Mouse (Mus musculus): Measurements from ENCODE around the gene Ramp1. TPM values are rescaled to one million over a fixed set of nuclear protein-coding genes. Genes with fewer than 3 reads are reported as not detected.
A peak's percentile ranks its signal among the peaks of the same experiment; 100 is the strongest.

Ramp1 gene
- polyA plus RNA-seq, 1 experiment = 60.6 TPM

DNA sequence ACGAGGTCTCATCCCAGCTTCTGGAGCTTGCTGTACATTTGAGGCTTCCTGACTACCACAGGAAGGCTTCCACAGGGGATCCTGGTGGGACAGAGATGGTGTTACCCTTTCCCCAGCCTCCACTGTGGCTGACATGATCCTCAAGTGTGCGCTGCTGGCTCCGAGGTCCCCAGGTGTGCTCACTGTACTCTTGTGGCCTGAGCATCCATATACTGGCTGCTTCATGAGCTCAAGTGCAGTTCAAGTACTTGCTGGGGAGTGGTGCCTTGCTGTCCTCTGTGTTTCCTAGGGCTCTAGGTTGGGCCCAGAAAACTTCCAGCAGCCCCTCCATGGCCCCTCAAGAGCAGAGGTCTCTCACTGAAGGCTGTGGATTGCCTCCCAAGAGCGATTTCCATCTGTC lies 14.1 kb downstream of the Ramp1 start:
- DNase-seq (ENCODE audit: extremely low spot score in 1 of 2, low spot score in 1 of 2) = no peak

DNA sequence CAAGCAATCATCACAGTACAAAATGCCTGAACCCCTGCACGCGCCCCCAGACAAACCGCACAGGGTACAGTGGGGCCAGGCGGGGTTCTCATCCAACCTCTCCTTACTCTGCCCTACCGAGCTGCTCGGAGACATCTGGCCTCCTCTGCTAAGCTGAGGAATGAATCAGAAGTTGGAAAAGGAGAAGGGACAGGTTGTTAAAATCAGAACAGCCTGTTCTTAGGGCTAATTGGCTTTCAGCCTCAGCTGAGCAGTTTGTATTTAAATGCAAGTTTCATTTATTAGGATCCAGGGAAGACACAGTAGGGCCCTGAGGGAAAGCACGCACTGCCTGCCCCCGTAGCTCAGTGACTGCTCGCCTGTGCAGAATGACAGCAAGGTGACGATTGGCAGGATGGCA lies 20.2 kb downstream of the Ramp1 start:
- DNase-seq (ENCODE audit: extremely low spot score in 1 of 2, low spot score in 1 of 2) = no peak

DNA sequence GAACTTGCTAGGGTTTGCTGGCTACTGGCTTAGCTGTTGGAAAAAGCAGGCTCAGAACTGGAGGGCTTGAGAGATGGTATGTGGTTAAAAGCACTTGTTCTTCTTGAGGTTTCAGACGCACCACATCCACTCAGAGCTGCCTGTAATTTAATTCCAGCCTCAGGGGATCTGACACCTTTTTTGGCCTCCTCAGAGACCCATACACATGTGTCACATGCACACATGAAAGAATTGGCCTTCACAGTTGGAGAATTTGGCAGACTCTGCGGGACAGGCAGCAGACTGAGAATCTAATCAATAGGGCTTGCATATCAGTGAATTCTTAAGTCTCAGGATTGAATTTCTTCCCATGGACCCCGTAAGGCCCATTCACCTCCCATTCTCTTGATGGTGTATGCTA lies 21.5 kb downstream of the Ramp1 start:
- DNase-seq (ENCODE audit: extremely low spot score in 1 of 2, low spot score in 1 of 2) = no peak

DNA sequence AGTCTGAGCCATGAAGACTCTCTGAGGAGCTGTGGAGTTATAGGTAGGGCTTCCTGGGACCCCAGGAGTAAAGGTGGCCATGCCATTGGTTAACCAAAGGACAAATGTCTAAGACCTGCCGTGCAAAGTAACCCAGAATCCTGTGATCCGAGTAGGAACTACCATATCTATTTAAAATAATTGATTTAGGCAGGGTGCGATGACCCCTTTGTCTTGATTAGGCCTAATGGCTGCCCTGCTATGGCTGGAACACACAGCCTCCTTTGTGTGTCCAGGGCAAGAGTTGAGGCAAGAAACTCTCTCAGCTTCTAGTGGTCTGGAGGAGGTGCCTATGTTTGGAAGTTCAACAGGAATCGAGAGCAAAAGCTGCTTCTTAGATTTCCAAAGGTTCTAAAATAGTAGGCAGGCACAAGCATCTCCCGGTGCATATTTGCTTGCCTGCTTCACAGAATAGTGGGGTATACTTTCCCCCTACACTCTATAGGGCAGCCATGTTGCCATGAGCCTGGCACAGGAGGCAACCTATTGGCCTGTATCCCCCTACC lies 24.7 kb downstream of the Ramp1 start:
- no peak for DNase-seq (ENCODE audit: extremely low spot score in 1 of 2, low spot score in 1 of 2)

DNA sequence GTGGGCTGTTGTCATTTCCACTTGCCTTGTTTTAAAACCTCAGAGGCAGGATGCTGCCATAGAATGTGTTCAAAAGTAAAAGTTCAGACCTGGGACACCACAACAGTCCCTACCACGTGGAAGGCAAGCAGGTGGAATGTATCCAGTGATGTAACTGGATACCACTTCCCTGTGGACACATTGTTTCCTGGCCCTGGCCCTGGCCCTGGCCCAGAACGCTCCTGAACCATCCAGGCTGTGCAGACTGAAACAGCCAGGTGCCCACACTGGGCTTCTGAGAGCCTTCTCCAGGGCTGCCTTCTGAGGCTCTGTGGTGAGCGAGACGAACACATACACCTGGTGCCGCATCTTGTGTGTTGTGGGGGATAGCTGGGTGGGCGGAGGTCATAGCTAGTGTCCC lies 26.0 kb downstream of the Ramp1 start:
- DNase-seq (ENCODE audit: extremely low spot score in 1 of 2, low spot score in 1 of 2) = no peak

DNA sequence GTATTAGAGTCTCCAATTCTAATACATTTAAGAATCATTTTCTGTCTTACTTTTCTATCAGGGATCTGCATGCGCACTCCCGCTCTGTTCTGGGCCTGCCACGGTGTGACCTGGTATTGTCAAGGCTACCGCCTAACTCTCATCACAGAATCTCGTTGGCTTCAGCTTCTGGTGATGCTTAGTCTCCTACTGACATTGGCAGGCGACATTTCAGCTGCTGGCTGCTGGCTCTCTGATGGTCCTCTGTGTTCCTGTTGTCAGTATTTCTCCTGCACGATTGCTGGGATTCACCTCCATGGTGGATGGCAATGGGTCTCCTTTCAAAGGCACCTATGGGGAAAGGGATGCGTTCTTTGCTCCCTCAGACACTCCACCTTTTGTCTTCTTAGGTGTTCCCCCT lies 26.7 kb downstream of the Ramp1 start:
- no peak for DNase-seq (ENCODE audit: extremely low spot score in 1 of 2, low spot score in 1 of 2)

DNA sequence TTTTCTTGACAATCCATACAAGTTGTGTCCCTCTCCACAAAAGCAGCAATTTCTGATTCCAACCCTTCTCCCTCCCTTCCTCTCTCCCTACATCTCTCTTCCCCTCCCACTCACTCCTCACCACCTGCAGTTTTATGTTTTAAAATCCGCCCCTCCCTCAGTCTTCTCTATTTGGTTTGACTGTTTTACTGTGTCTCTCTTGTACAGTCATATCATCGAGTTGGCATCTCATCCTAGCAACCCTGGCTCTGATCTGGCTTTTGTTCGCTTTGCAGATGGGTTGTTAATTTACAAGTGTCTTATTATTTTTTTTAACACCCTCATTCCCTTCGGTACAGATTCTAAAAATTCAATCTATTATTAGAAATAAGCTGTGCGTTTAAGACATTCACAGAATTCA lies 27.3 kb downstream of the Ramp1 start:
- peak in 1 of 2 experiments; percentile 69 for DNase-seq (ENCODE audit: extremely low spot score in 1 of 2, low spot score in 1 of 2)

DNA sequence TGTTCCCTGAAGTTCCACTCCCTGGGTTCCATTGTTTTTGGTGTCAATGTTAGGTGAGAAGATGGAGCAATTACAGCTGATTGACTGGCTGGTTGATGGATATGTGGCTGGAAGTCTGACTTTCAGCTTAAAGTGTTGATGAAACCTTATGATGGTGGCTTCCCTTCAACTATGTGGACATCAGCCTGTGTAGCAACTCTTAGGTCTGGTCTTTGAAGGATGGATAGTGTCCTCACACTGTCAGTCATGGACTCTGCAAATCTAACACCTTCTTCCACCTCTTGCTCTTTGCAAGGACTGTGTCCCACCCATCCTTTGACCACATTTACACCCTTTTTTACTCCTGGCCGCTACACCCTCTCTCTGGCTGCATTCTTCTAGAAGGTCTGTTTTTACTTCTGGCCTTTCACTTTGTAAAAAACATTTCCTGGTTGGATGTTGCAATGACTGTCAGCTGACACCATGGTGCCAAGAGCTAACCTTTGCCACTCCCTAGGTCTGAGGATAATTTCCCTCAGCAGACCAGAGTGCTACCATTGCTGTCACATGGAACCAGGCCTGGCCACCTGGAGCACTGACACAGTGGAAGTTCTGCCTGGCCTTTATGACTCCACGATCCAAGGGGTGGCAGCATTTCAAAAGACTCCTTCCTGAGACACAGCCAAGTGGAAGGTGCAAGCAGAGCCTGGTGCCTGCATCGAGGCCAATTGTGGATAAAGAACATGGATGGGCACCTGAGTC lies 27.9 kb downstream of the Ramp1 start:
- DNase-seq (ENCODE audit: extremely low spot score in 1 of 2, low spot score in 1 of 2) = no peak

DNA sequence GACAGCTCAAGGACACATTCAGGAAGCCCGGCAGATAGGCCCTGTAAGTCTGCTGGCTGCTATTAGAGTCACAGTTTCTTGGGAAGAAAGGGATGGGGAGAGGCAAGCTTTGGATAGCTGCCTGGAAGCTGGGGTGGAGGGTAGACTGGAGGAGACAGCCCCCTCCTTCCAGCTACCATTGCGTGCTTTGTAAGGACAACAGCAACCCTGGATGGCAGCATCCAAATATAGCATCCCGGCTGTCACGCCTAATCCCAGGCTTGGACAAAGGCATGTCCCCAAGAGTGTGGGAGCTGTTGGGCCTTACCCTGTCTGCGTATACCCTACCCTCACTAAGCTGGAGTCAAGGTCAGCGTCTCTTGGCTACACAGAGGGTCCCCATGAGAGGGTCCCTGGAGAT lies 29.7 kb downstream of the Ramp1 start:
- DNase-seq (ENCODE audit: extremely low spot score in 1 of 2, low spot score in 1 of 2) = peak; percentile 74 to 75

DNA sequence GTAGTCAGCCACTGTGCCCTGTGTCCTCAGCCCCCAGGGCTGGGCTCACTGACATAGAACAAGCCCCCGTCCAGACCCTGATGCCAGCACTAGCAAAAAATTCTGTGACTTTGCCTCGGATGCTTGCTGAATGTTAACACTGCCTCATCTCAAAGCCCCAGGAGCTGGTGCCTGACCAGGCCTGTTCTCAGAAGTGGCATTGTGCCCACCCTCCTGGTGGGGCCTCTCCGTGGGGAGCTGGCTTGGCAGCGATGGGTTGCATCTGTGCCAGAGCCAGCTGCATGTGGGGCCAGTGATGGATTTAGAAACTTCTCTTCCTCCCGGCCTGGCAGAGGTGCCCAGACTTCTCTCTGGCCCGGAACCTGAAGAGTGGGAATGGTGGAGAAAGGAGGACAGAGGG lies 30.2 kb downstream of the Ramp1 start:
- DNase-seq (ENCODE audit: extremely low spot score in 1 of 2, low spot score in 1 of 2) = peak; percentile 85 to 92

DNA sequence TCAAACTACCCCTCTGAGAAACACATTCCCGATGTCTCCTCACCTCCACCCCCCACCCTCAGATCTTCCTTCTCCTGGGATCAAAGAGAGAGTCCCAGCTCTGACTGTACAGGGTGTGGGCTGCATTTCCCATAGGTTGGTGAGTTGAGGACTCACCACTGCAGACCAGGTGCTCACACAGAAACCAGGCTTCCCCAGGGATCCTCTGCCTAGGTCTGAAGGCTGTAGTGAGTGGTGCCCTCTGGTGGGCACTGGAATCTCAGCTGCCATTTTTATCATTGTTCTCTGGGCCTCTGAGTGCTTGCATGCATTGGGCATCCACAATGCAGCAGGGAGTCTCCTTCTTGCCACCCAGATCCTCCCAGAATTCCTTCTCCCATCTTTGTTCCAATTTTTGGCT lies 31.5 kb downstream of the Ramp1 start:
- peak in 1 of 2 experiments; percentile 84 for DNase-seq (ENCODE audit: extremely low spot score in 1 of 2, low spot score in 1 of 2)

DNA sequence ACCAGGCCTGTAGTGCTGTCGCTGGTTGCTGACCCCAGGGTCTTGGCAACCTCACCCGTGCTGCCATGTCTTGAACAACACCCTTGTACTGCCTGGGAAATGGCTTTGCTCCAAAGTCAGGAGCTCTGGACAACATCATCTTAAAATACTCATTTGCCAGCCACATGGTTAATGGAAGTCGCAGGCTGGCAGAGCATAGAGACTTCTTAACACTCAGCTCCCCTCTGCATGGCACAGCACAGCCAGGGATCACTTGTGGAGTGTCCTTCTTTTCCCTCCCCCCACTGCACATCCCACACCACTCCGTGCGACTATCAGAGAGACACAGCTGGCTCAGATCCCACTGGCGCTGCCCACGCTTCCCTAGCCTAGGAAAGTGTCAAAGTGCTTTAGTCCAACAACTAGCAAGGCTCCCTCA lies 32.0 kb downstream of the Ramp1 start:
- no peak for DNase-seq (ENCODE audit: extremely low spot score in 1 of 2, low spot score in 1 of 2)

DNA sequence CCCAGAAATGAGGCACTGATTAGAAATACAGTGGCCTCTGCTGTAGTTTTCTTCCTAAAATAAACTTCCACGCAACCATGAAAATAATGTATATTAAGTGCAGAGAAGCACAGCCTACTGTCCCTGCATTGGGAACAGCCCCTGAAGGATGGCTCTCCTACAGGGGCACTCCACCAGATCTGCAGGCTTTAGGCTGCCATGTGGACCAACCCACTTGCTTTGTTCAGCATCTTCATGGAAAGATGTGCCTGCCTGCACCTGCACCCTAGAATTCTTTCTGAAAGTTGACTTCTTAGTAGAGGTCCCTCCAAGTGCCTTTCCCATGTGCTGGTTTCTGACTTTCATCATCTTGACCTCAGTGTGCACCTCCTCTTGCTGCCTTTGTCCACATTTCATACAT lies 35.6 kb downstream of the Ramp1 start:
- no peak for DNase-seq (ENCODE audit: extremely low spot score in 1 of 2, low spot score in 1 of 2)

DNA sequence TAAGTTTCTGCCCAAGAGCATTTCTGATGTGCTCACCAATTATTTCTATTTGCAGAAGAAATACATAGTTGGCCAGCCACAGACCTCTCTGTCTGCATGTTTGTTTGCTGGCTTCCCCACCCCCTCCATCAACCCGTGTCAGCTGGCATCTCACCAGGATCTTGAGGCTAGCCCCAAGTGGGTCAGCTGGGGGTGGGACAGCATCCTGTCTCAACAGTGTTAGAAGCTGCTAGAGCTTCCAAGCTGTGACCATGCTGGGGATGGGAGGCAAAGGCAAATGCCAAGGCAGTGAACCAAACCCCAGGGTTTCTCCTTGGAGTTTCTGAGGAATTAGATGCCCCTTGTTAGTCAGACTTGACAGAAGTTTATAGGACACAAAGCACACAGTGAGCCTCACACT lies 36.4 kb downstream of the Ramp1 start:
- DNase-seq (ENCODE audit: extremely low spot score in 1 of 2, low spot score in 1 of 2) = no peak

DNA sequence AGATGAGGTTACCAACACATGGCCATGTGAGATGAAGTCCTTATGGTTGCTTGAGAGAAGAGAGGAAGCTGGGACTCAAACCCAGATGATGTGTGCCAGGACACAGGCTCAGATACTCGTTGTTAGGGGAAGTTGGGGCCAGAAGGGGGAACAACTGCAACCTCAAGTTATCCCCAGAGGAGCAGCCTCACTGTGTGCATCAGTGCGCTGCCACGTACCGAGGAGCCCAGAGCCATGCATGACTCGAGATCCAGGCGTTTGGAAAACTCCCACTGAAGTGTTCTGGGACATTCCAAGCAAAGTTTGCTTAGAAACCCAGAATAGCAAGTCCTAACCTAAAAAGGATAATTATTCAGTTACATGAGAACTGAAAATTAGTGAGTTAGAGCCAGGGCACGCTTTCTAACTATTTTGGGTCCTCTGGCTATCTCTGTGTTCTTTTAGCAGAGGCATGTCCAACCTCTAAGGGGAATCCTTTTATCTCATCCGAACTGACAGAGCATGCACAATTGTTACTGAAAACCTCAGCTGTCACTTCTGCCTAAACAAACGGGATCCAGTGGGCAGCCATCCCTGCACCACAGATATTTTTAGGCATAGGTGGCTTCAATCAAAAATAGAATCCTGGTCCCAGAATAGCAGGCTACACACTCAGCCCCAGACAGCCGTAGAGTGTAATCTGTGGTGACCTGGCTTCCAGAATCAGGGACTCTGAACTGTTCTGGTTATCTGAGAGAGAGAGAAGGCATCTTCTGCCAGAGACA lies 37.1 kb downstream of the Ramp1 start:
- no peak for DNase-seq (ENCODE audit: extremely low spot score in 1 of 2, low spot score in 1 of 2)

DNA sequence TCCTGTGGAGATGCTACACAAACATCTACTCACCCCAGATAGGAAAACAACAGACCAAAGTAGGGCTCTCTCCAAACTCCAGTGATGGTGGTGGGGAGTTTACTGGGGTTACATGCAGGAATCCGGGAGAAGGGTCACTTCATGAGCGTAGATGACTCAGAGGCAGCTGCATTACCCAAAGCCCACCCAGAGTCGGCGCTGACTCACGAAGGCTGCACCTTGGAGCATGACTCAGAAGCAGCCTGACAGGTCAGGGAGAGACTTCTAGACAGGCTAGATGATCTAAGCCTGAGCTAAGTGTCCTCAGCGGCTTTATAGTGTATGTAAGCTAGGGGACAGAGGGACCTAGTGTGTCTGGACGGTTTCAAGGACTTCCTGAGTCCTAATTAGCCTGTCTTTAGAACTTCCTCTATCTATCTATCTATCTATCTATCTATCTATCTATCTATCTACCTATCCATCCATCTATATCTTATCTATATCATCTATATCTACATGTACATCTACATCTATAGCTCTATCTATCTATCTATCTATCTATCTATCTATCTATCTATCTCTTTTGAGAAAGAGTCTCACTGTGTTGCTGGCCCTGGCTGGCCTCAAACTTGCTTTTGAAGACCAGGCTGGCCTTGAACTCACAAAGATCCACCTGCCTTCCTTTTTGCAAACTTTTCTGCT lies 40.2 kb downstream of the Ramp1 start:
- no peak for DNase-seq (ENCODE audit: extremely low spot score in 1 of 2, low spot score in 1 of 2)

DNA sequence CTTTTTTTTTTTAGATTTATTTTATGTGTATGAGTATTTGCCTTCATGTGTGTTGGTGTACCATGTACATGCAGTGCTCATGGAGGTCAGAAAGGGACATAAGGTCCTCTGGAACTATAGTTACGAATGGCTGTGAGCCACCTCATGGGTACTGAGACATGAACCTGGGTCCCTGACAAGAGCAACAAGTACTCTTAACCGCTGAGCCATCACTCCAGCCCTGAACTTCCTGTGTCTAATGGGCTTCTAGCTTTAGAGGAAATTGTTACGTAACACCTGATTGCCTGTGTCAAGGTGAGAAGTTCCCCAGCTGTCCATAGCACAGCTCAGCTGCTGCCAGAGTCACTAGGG lies 40.7 kb downstream of the Ramp1 start:
- DNase-seq (ENCODE audit: extremely low spot score in 1 of 2, low spot score in 1 of 2) = no peak

DNA sequence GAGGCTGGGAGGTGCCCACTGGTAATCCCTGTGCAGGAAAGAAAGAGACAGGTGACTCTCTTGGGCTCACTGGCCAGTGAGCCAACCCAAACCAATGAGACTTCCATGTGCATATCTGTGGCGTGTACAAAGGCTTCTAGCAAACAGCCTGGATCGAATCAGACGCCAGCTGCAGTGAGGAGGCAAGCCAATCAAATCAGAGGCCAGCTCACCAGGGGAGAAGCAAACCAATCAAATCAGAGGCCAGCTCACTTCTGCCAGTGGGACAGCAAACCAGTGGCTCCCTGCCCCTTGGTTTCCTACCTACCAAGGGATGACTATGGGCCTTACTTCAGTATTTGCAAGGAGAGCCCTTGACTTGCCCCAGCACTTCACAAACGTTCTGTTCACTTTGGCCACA lies 46.9 kb downstream of the Ramp1 start:
- no peak for DNase-seq (ENCODE audit: extremely low spot score in 1 of 2, low spot score in 1 of 2)

DNA sequence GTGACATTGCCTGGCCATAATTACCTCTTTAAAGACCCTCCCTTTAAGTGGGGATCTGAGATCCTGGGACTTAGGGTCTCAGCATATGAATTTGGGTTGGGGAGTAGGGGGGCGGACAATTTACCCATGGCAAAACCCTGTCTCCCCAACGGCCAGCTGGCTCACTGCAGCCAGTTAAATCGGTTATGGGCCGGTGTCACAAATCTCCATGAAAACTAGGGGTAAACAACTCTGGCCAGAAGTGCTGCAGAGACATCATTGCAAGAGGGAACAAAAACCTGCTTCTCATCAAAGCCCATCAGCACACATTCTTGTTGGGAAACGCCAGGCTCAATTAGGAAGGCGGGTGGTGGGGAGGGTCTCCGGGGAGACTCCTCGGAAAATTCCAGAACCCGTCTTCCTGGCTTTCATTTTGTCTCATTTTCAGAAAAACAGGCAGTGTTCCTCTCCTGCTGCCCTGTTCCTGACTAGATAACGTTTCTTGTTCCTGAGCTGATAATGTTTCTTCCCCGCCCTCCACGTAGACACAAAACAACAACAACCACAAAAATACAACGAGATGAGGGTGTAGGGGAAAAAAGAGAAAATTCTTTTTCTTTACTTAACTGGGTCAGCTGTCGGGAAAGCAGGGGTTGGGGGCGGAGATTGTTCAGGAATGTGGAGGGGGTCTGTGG lies 47.9 kb downstream of the Ramp1 start:
- no peak for DNase-seq (ENCODE audit: extremely low spot score in 1 of 2, low spot score in 1 of 2)

DNA sequence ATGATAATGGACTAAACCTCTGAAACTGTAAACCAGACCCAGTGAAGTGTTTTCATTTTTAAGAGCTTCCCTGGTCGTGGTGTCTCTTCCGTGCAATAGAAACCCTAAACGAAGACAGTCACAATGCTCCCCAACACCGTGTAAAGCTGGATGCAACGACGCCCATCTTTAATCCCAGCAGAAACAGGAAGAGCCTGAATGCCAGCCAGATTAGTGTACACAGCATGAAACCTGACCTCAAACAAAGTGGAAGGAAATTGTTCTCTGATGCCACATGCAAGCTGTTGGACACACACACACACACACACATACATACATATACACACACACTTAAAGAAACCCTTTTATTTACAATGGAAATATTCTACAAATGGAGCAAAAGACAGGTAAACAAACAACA lies 51.5 kb downstream of the Ramp1 start:
- DNase-seq (ENCODE audit: extremely low spot score in 1 of 2, low spot score in 1 of 2) = no peak

DNA sequence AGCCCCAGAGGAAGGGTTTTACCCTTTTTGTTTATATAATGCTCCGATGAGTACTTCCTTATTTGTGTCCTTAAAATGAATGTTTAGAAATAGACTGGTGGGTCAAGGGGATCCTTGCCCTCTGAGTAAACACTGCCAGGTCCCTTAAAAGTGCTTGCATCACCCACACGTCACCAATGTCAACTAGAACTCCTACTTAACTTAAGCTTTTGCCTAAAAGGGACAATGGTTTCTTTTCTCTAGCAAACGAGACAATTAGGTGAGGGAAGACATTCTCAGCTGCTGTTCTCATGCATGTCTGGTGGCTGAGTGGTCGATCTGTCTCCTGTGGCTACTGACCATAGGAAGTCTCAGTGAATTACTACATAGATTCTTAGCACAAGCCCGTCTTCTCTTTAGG lies 52.3 kb downstream of the Ramp1 start:
- no peak for DNase-seq (ENCODE audit: extremely low spot score in 1 of 2, low spot score in 1 of 2)

All from frontal cortex, adult 2 months (tissue).